Mouse (Mus musculus) induced T-regulatory cell, adult 2 months (primary cell): Measurements from ENCODE around the gene Phf2.
A peak's percentile ranks its signal among the peaks of the same experiment; 100 is the strongest.

Experiments used
- DNase-seq: peaks from one replicate; pipeline ENCODE4 v3.0.0-alpha.2; 2012; ENCODE audit warnings: low read depth

Gene Phf2

GRCm38 (mm10) chr13:48870771-48871731 lies at the start of gene Phf2:
Gene Phf2, minus strand, starts transcription at chr13:48871119.
- peak; percentile 59 for DNase-seq

- DNase-seq = no peak
Measured at GRCm38 (mm10) chr13:48919756-48920415, 49.0 kb upstream of the Phf2 start.

GRCm38 (mm10) chr13:48917113-48917599 lies 46.2 kb upstream of the Phf2 start:
- DNase-seq = no peak

GRCm38 (mm10) chr13:48913680-48914079 lies 42.8 kb upstream of the Phf2 start:
- no peak for DNase-seq

GRCm38 (mm10) chr13:48913141-48913540 lies 42.2 kb upstream of the Phf2 start:
- no peak for DNase-seq

- DNase-seq = no peak
Measured at GRCm38 (mm10) chr13:48911426-48911825, 40.5 kb upstream of the Phf2 start.

GRCm38 (mm10) chr13:48905458-48905857 lies 34.5 kb upstream of the Phf2 start:
- no peak for DNase-seq

- DNase-seq = no peak
Measured at GRCm38 (mm10) chr13:48895376-48895775, 24.5 kb upstream of the Phf2 start.

GRCm38 (mm10) chr13:48890260-48890960 lies 19.5 kb upstream of the Phf2 start:
- DNase-seq = no peak

- peak; percentile 99 for DNase-seq
Measured at GRCm38 (mm10) chr13:48878534-48878933, 7.6 kb upstream of the Phf2 start.

GRCm38 (mm10) chr13:48877805-48878204 lies 6.9 kb upstream of the Phf2 start:
- no peak for DNase-seq

- no peak for DNase-seq
Measured at GRCm38 (mm10) chr13:48872726-48873125, 1.8 kb upstream of the Phf2 start.

GRCm38 (mm10) chr13:48871887-48872606 lies 1.1 kb upstream of the Phf2 start:
- DNase-seq = no peak

GRCm38 (mm10) chr13:48869950-48870770 lies 759 bp downstream of the Phf2 start:
- DNase-seq = peak; percentile 78

GRCm38 (mm10) chr13:48869600-48869949 lies 1.3 kb downstream of the Phf2 start:
- DNase-seq = no peak

GRCm38 (mm10) chr13:48869088-48869487 lies 1.8 kb downstream of the Phf2 start:
- peak; percentile 52 for DNase-seq

GRCm38 (mm10) chr13:48864673-48865356 lies 6.1 kb downstream of the Phf2 start:
- DNase-seq = no peak

- peak; percentile 50 for DNase-seq
Measured at GRCm38 (mm10) chr13:48863556-48863955, 7.4 kb downstream of the Phf2 start.

- no peak for DNase-seq
Measured at GRCm38 (mm10) chr13:48861913-48862312, 9.0 kb downstream of the Phf2 start.

GRCm38 (mm10) chr13:48858779-48859178 lies 12.1 kb downstream of the Phf2 start:
- no peak for DNase-seq
